In the genomic region with DNA sequence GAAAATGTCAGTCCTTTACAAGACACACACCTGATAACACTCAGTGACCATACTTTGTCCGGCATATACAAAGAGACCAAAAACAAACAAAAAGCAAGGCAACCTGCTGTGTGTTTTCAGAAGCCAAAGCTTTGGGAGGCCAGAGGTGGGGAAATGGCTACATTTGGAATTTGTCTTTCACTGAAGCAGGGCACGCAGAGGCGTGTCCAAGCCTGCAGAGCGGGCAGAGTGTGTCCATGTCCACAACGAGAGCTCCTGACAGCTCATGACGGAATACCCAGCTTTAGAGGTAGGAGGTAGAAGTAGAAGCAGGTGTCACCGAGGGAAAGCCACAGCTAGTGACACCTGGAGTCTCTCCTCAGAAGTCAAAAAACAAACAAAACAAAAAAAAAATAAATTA, we compare ENCODE assay signal across 21 mouse cellular contexts. TPM values are rescaled to one million over a fixed set of nuclear protein-coding genes. Genes with fewer than 3 reads are reported as not detected.
A peak's percentile ranks its signal among the peaks of the same experiment; 100 is the strongest.
DNase-seq lines count a peak whose midpoint lies in the region; ATAC-seq and TF ChIP-seq lines count a peak whose summit lies in the region.
"Had no signal": no experiment of that assay in that cellular context is flagged by ENCODE, and none has a peak within 500 bp of the region (broad histone marks: within the 10 kb centered on the region; RNA-seq: fewer than 3 reads in every experiment).

No protein-coding gene starts in this region.

- no peak for DNase-seq in heart, adult 8-10 months (ENCODE audit: low spot score)
- DNase-seq in kidney, postnatal 25 days: no peak
- DNase-seq: adrenal gland, adult 8-10 months; cerebellum, adult 11 months; cerebellum, postnatal 36 days; gastrocnemius, postnatal 10 days; heart, postnatal 14 days; layer of hippocampus, postnatal 36 days; liver; liver, postnatal 0 days; lung, postnatal 36 days had no signal

- H3K9me3 ChIP-seq in heart, embryonic 12.5 days (replicated peaks): no peaks in the 10 kb centered on the region
- no peaks in the 10 kb centered on the region for H3K9me3 ChIP-seq in kidney, embryonic 16.5 days (ENCODE audit: low read length)
- H3K9me3 ChIP-seq in ES-Bruce4 (replicated peaks; ENCODE audit: control insufficient read depth, insufficient read depth, low read length, poor library complexity, severe bottlenecking): no peaks in the 10 kb centered on the region
- no peaks in the 10 kb centered on the region for H3K9me3 ChIP-seq in stomach, embryonic 16.5 days (replicated peaks; ENCODE audit: control insufficient read depth, low read length)
- no peaks in the 10 kb centered on the region for H3K9me3 ChIP-seq in hindbrain, embryonic 12.5 days (replicated peaks)
- H3K9me3 ChIP-seq: embryonic facial prominence, embryonic 12.5 days; forebrain, embryonic 10.5 days; midbrain, embryonic 10.5 days had no signal

- no peak for TF ChIP-seq CTCF in ES-Bruce4 (IDR thresholded peaks at IDR 0.05; ENCODE audit: low read depth, low read length)

- H3K4me1 ChIP-seq in heart, embryonic 12.5 days (replicated peaks): peaks cover 10% of the 10 kb centered on the region
- H3K4me1 ChIP-seq in kidney, embryonic 16.5 days (ENCODE audit: insufficient read depth, low read length): peaks cover 8% of the 10 kb centered on the region
- H3K4me1 ChIP-seq in ES-Bruce4 (ENCODE audit: control insufficient read depth, insufficient read depth, low read length): peaks cover 2% of the 10 kb centered on the region
- no peaks in the 10 kb centered on the region for H3K4me1 ChIP-seq in stomach, embryonic 16.5 days (ENCODE audit: control insufficient read depth, insufficient read depth, low read length)
- no peaks in the 10 kb centered on the region for H3K4me1 ChIP-seq in hindbrain, embryonic 12.5 days
- H3K4me1 ChIP-seq: midbrain, embryonic 10.5 days had no signal

- TF ChIP-seq POLR2A in ES-Bruce4 (IDR thresholded peaks at IDR 0.05; ENCODE audit: insufficient read depth, low read length): no peak

- no peaks in the 10 kb centered on the region for H3K27me3 ChIP-seq in heart, embryonic 12.5 days (replicated peaks)
- no peaks in the 10 kb centered on the region for H3K27me3 ChIP-seq in kidney, embryonic 16.5 days (ENCODE audit: insufficient read depth, low read length)
- no peaks in the 10 kb centered on the region for H3K27me3 ChIP-seq in ES-Bruce4 (ENCODE audit: control insufficient read depth, insufficient read depth, low read length, poor library complexity, severe bottlenecking)
- H3K27me3 ChIP-seq in stomach, embryonic 16.5 days (ENCODE audit: control insufficient read depth, insufficient read depth, low read length): no peaks in the 10 kb centered on the region
- no peaks in the 10 kb centered on the region for H3K27me3 ChIP-seq in hindbrain, embryonic 12.5 days
- H3K27me3 ChIP-seq: embryonic facial prominence, embryonic 12.5 days had no signal

- H3K4me2 ChIP-seq in heart, embryonic 12.5 days: peak overlapping the region; percentile 19; the same call in 1 of the 2 replicates
- H3K4me2 ChIP-seq in kidney, embryonic 16.5 days (replicated peaks; ENCODE audit: low read depth, low read length): no peak overlapping the region
- H3K4me2 ChIP-seq in stomach, embryonic 16.5 days (ENCODE audit: low read depth, low read length): peak overlapping the region; percentile 39
- H3K4me2 ChIP-seq in hindbrain, embryonic 12.5 days (replicated peaks): no peak overlapping the region
- H3K4me2 ChIP-seq: embryonic facial prominence, embryonic 12.5 days; hindbrain, embryonic 14.5 days had no signal

- no peak for ATAC-seq in heart, embryonic 12.5 days (ENCODE audit: insufficient number of reproducible peaks, low FRiP score)
- ATAC-seq in kidney, embryonic 16.5 days (ENCODE audit: low FRiP score, low TSS enrichment): peak; percentile 18; the same call in 1 of the 2 replicates
- ATAC-seq in stomach, embryonic 16.5 days (ENCODE audit: insufficient read depth, low FRiP score): no peak
- no peak for ATAC-seq in megakaryocyte, adult 5-6 weeks (ENCODE audit: poor library complexity, severe bottlenecking)
- no peak for ATAC-seq in hindbrain, embryonic 12.5 days (ENCODE audit: low FRiP score)
- ATAC-seq: liver, postnatal 0 days had no signal

- H3K9ac ChIP-seq in heart, embryonic 12.5 days: no peak overlapping the region
- no peak overlapping the region for H3K9ac ChIP-seq in kidney, embryonic 16.5 days (replicated peaks; ENCODE audit: low read length)
- 0 out of 2 replicates have a peak overlapping the region, but pooled peaks have one; percentile 0 for H3K9ac ChIP-seq in ES-Bruce4 (ENCODE audit: low read depth, poor library complexity, severe bottlenecking)
- H3K9ac ChIP-seq in stomach, embryonic 16.5 days (ENCODE audit: low read length): no peak overlapping the region
- no peak overlapping the region for H3K9ac ChIP-seq in hindbrain, embryonic 12.5 days
- H3K9ac ChIP-seq: embryonic facial prominence, embryonic 12.5 days; hindbrain, embryonic 14.5 days; liver, postnatal 0 days had no signal

- whole genome bisulfite sequencing in heart, embryonic 12.5 days: 50% methylated on average over 7 of the region's 7 CpGs
- 62% methylated on average over 7 of the region's 7 CpGs for WGBS in kidney, embryonic 16.5 days
- WGBS in stomach, embryonic 16.5 days: 40% methylated on average over 7 of the region's 7 CpGs
- WGBS in hindbrain, embryonic 12.5 days: 47% methylated on average over 7 of the region's 7 CpGs

- TF ChIP-seq EP300 in ES-Bruce4 (IDR thresholded peaks at IDR 0.05; ENCODE audit: insufficient read depth, low read depth, low read length): no peak

- no peaks in the 10 kb centered on the region for H3K36me3 ChIP-seq in heart, embryonic 12.5 days
- H3K36me3 ChIP-seq in kidney, embryonic 16.5 days (ENCODE audit: insufficient read depth, low read length): no peaks in the 10 kb centered on the region
- no peaks in the 10 kb centered on the region for H3K36me3 ChIP-seq in ES-Bruce4 (ENCODE audit: control insufficient read depth, insufficient read depth, low read length, poor library complexity, severe bottlenecking)
- no peaks in the 10 kb centered on the region for H3K36me3 ChIP-seq in stomach, embryonic 16.5 days (ENCODE audit: control insufficient read depth, insufficient read depth, low read length)
- H3K36me3 ChIP-seq in hindbrain, embryonic 12.5 days: no peaks in the 10 kb centered on the region
- H3K36me3 ChIP-seq: embryonic facial prominence, embryonic 12.5 days; forebrain, embryonic 10.5 days; midbrain, embryonic 10.5 days had no signal

- no peak overlapping the region for H3K4me3 ChIP-seq in heart, embryonic 12.5 days
- no peak overlapping the region for H3K4me3 ChIP-seq in kidney, embryonic 16.5 days (ENCODE audit: low read length)
- H3K4me3 ChIP-seq in ES-Bruce4 (ENCODE audit: low read depth, low read length): no peak overlapping the region
- H3K4me3 ChIP-seq in stomach, embryonic 16.5 days (replicated peaks; ENCODE audit: low read length): no peak overlapping the region
- H3K4me3 ChIP-seq in hindbrain, embryonic 12.5 days: no peak overlapping the region
- H3K4me3 ChIP-seq: embryonic facial prominence, embryonic 12.5 days; forebrain, embryonic 10.5 days; midbrain, embryonic 10.5 days had no signal

- H3K27ac ChIP-seq in heart, embryonic 12.5 days (ENCODE audit: poor library complexity, severe bottlenecking): no peak overlapping the region
- no peak overlapping the region; the same call in 1 of the 2 replicates for H3K27ac ChIP-seq in kidney, embryonic 16.5 days (ENCODE audit: low read length)
- no peak overlapping the region for H3K27ac ChIP-seq in ES-Bruce4 (ENCODE audit: insufficient read depth, low read length)
- peak overlapping the region; percentile 79 for H3K27ac ChIP-seq in stomach, embryonic 16.5 days (ENCODE audit: low read length)
- no peak overlapping the region for H3K27ac ChIP-seq in hindbrain, embryonic 12.5 days
- H3K27ac ChIP-seq: embryonic facial prominence, embryonic 12.5 days; forebrain, embryonic 10.5 days; hindbrain, embryonic 14.5 days; midbrain, embryonic 10.5 days had no signal

RNA-seq across cellular contexts. Expression of a gene that starts 53.2 kb away (rescaled TPM):
- polyA plus RNA-seq in heart, embryonic 12.5 days (2016; fragmentation: Nextera tagmentation; extraction: Ambion mirVana): 10.3 and 13.2 TPM in 2 replicates
- total RNA-seq in heart, adult 8-10 months (2022): 10 to 100 TPM in 2 of 4 experiments, 1 to 10 TPM in 2; 8.4 to 10.6 (median 10.0) TPM
- 9.4 and 13.8 TPM in 2 replicates for polyA plus RNA-seq in kidney, embryonic 16.5 days (2015; fragmentation: Nextera tagmentation; extraction: Ambion mirVana)
- polyA plus RNA-seq in ES-Bruce4 (2011; ENCODE audit: insufficient read depth, insufficient read length, low read depth, missing spikeins): 5.1 and 6.0 TPM in 2 replicates
- polyA plus RNA-seq in stomach, embryonic 16.5 days (2015; fragmentation: Nextera tagmentation; extraction: Ambion mirVana): 8.7 and 9.2 TPM in 2 replicates
- 0.16 and 0.18 TPM in 2 replicates for total RNA-seq in megakaryocyte, adult 5-6 weeks (2015)
- 0.48 and 0.49 TPM in 2 replicates for total RNA-seq in megakaryocyte, adult 5-6 weeks (2017)
- 40.2 and 41.2 TPM in 2 replicates for polyA plus RNA-seq in hindbrain, embryonic 12.5 days (2016; fragmentation: Nextera tagmentation; extraction: Ambion mirVana)

Comparison
In these comparisons a context has a peak if more than half of its experiments do, and no peak if none do; other contexts are left out.
1. H3K4me2 ChIP-seq: peak in heart, embryonic 12.5 days (single experiment) and stomach, embryonic 16.5 days (single experiment); none in kidney, embryonic 16.5 days (single experiment) and hindbrain, embryonic 12.5 days (single experiment).